Mouse (Mus musculus): ENCODE results near the gene Scpep1. TPM values are rescaled to one million over a fixed set of nuclear protein-coding genes. Genes with fewer than 3 reads are reported as not detected.

The Scpep1 gene
- polyA plus RNA-seq (2014; fragmentation: Illumina TruSeq; extraction: RNeasy Lipid Tissue Mini Kit (QIAGEN cat#74804); ENCODE audit: low read depth, low replicate concordance) = 20.9 TPM

GRCm38 (mm10) chr11:88955217-88955969 lies at the start of gene Scpep1:
Scpep1 (minus strand) TSS chr11:88955465.

GRCm38 (mm10) chr11:88998974-88999722 lies 43.9 kb upstream of the Scpep1 start, which contains the start of gene Trim25:
Trim25 (plus strand) TSS chr11:88999376.

GRCm38 (mm10) chr11:88970202-88970732 lies 15.0 kb upstream of the Scpep1 start, which contains the start of gene Coil:
Coil (plus strand) TSS chr11:88970252.

GRCm38 (mm10) chr11:88966881-88967361 lies 11.7 kb upstream of the Scpep1 start, which contains the start of gene Elobl:
Elobl (minus strand) TSS chr11:88966931.

Other genes starting within 250 kb of the Scpep1 start
- 63.2 TPM for gene Msi2, start 237.0 kb downstream of the Scpep1 start, polyA plus RNA-seq (2014; fragmentation: Illumina TruSeq; extraction: RNeasy Lipid Tissue Mini Kit (QIAGEN cat#74804); ENCODE audit: low read depth, low replicate concordance)
- gene Akap1, start 90.9 kb downstream of the Scpep1 start, polyA plus RNA-seq (2014; fragmentation: Illumina TruSeq; extraction: RNeasy Lipid Tissue Mini Kit (QIAGEN cat#74804); ENCODE audit: low read depth, low replicate concordance) = 129 TPM
- gene Elobl, start 11.5 kb upstream of the Scpep1 start, polyA plus RNA-seq (2014; fragmentation: Illumina TruSeq; extraction: RNeasy Lipid Tissue Mini Kit (QIAGEN cat#74804); ENCODE audit: low read depth, low replicate concordance) = not detected
- 6.0 TPM for gene Coil, start 14.8 kb upstream of the Scpep1 start, polyA plus RNA-seq (2014; fragmentation: Illumina TruSeq; extraction: RNeasy Lipid Tissue Mini Kit (QIAGEN cat#74804); ENCODE audit: low read depth, low replicate concordance)
- 19.2 TPM for gene Trim25, start 43.9 kb upstream of the Scpep1 start, polyA plus RNA-seq (2014; fragmentation: Illumina TruSeq; extraction: RNeasy Lipid Tissue Mini Kit (QIAGEN cat#74804); ENCODE audit: low read depth, low replicate concordance)
- gene Dgke, start 111.4 kb upstream of the Scpep1 start, polyA plus RNA-seq (2014; fragmentation: Illumina TruSeq; extraction: RNeasy Lipid Tissue Mini Kit (QIAGEN cat#74804); ENCODE audit: low read depth, low replicate concordance) = 8.9 TPM
- gene Gm525, start 118.4 kb upstream of the Scpep1 start, polyA plus RNA-seq (2014; fragmentation: Illumina TruSeq; extraction: RNeasy Lipid Tissue Mini Kit (QIAGEN cat#74804); ENCODE audit: low read depth, low replicate concordance) = not detected

Measured in heart, adult 10 weeks (tissue).